Mouse (Mus musculus): Measurements from ENCODE around the gene Tmtc2. TPM values are rescaled to one million over a fixed set of nuclear protein-coding genes. Genes with fewer than 3 reads are reported as not detected.

Tmtc2 gene
- polyA plus RNA-seq, 1 experiment from 2014 or later: 8.1 TPM

DNA sequence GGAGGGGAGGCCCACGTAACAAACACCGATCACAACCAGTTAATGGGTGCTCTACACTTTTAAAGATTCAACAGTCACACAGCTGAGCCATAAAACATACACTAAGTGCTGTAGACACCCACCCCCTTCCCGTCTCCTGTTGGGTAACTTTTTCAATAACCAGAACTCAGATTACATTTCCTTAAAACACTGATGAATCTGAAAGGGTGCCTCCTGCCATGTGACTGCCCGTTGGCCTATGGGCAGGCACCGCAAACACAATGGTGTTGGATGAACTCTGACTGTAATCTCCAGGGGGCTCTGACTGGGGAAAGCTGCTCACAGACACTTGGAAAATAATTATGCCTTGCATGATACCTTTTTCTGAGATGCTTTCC, 64.4 kb downstream of the Tmtc2 start:
- ATAC-seq (ENCODE audit: low read depth): peak; percentile 41
- no peak overlapping the region for H3K4me3 ChIP-seq (ENCODE audit: low read length)
- H3K27ac ChIP-seq (ENCODE audit: low read length): peak overlapping the region; percentile 57
- 37% methylated on average over 3 of the region's 5 CpGs for WGBS
- no peak overlapping the region for H3K9ac ChIP-seq (ENCODE audit: low read length)
- peaks cover 8% of the 10 kb centered on the region; the same call in 1 of the 2 replicates for H3K4me1 ChIP-seq (replicated peaks; ENCODE audit: control insufficient read depth, insufficient read depth, low read length)
- peak overlapping the region; percentile 12; the same call in 1 of the 2 replicates for H3K4me2 ChIP-seq (ENCODE audit: low read depth, low read length)
- no peaks in the 10 kb centered on the region for H3K9me3 ChIP-seq (ENCODE audit: control insufficient read depth, low read length)
- H3K27me3 ChIP-seq (ENCODE audit: control insufficient read depth, insufficient read depth, low read depth, low read length): no peaks in the 10 kb centered on the region
- H3K36me3 ChIP-seq (ENCODE audit: control insufficient read depth, insufficient read depth, low read length): peaks cover 3% of the 10 kb centered on the region; the same call in 1 of the 2 replicates

DNA sequence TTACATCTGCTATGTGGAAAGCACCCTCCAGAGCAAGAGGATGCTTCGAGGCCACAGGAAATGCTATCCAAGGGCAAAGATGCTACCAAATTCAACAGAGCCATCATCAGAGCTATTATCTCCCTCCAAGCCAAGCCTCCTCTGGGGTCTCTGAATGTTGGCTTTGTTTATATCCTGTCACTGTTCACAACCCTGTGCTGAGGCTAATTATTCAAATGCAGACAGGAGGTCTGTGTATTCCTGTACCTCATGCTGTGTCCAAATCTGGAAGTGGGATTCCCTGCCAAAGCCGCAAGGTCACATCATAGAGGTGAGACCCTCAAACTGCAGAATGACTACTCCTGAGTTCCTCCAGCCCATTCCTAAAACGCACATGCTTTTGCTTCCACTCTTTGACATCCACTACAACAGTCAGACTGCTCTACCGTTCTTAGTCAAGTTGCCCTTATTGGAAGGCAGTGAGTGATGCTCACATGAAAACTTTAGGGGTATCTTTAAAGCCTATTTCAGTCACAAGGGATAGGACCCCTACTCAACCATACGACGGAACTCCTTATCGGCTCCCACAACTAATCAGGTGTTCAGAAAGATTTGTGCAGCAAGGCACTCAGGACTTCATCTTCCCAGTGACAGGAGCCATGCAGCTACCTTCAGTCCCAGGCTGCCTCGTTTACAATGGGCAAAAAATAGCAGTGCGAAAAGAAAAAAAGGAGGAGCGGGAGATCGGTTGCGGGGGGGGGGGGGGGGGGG, 64.9 kb downstream of the Tmtc2 start:
- Histone ChIP-seq H3K4me2 (ENCODE audit: low read depth, low read length) (no peak overlapping the region; the same call in 1 of the 2 replicates), H3K9me3 (ENCODE audit: control insufficient read depth, low read length) (no peaks in the 10 kb centered on the region)

DNA sequence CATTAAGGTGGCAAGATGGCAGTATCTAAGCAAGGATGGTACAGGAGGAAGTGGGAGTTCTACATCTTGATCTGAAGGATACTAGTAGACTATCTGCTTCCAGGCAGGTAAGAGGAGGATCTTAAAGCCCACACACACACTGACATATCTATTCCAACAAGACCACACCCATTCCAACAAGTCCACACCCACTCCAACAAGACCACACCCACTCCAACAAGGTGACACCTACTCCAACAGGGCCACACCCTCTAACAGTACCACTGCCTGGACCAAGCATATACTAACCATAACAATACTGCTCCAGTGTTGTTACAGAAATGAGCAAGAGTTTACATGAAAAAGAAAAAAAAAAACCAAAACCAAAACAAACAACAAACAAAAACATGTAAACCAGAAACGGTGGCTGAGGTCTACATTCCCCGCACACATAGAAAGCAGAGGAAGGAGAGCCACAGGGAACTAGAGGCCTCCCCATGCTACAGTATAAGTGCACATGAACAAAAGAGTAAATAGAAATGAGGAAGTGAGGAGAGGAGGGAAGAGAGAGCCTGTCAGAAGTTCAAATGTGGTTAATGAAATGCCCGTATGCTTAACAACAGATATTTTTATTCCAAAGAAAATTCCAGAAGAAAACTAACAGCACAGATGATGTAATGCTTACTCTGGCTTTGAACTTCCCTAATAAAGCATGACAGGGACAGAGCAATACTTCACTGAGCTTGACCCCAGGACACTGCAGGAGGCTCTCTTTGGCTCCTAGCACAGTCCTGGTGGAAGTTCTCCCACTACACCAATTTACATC, 66.1 kb downstream of the Tmtc2 start:
- H3K4me1 ChIP-seq (replicated peaks; ENCODE audit: control insufficient read depth, insufficient read depth, low read length): peaks cover 8% of the 10 kb centered on the region; the same call in 1 of the 2 replicates
- peaks cover 3% of the 10 kb centered on the region; the same call in 1 of the 2 replicates for H3K36me3 ChIP-seq (ENCODE audit: control insufficient read depth, insufficient read depth, low read length)
- no peak overlapping the region for H3K4me2 ChIP-seq (ENCODE audit: low read depth, low read length)
- WGBS: 49% methylated on average over 3 of the region's 3 CpGs
- H3K9ac ChIP-seq (ENCODE audit: low read length): no peak overlapping the region
- H3K27me3 ChIP-seq (ENCODE audit: control insufficient read depth, insufficient read depth, low read depth, low read length): no peaks in the 10 kb centered on the region
- no peak for ATAC-seq (ENCODE audit: low read depth)
- no peak overlapping the region for H3K4me3 ChIP-seq (ENCODE audit: low read length)
- H3K9me3 ChIP-seq (ENCODE audit: control insufficient read depth, low read length): no peaks in the 10 kb centered on the region
- no peak overlapping the region for H3K27ac ChIP-seq (ENCODE audit: low read length)

More for the DNA sequence above, 64.9 kb downstream of the Tmtc2 start:
- Histone ChIP-seq H3K27ac (ENCODE audit: low read length) (no peak overlapping the region), H3K4me1 (replicated peaks; ENCODE audit: control insufficient read depth, insufficient read depth, low read length) (peaks cover 8% of the 10 kb centered on the region; the same call in 1 of the 2 replicates), H3K27me3 (ENCODE audit: control insufficient read depth, insufficient read depth, low read depth, low read length) (no peaks in the 10 kb centered on the region), H3K9ac (ENCODE audit: low read length) (no peak overlapping the region), H3K4me3 (ENCODE audit: low read length) (no peak overlapping the region), H3K36me3 (ENCODE audit: control insufficient read depth, insufficient read depth, low read length) (peaks cover 3% of the 10 kb centered on the region; the same call in 1 of the 2 replicates)
- 51% methylated on average over 10 of the region's 12 CpGs for WGBS
- peak; percentile 14; the same call in 1 of the 2 replicates for ATAC-seq (ENCODE audit: low read depth)

DNA sequence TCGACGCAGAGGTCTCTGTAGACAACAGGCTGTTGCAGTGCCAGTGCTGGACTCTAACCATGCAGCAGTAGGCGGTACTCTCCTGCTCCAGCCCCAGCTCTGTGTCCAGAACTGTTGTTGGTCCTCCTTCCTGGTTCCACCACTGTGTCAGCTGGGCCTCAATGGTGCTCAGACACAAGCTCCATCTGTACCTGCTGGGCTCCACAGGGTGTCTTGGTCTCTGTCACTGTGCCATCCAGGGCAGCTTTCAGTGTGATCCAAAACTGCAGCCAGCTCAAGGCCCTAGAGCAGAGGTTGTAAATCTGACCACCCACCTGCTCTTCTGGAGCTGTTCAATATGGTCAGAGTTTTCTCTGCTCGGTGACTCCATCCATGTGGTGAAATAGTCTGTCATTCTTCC, 68.2 kb downstream of the Tmtc2 start:
- Histone ChIP-seq H3K4me1 (replicated peaks; ENCODE audit: control insufficient read depth, insufficient read depth, low read length) (peaks cover 8% of the 10 kb centered on the region; the same call in 1 of the 2 replicates), H3K9ac (ENCODE audit: low read length) (no peak overlapping the region), H3K27me3 (ENCODE audit: control insufficient read depth, insufficient read depth, low read depth, low read length) (no peaks in the 10 kb centered on the region), H3K27ac (ENCODE audit: low read length) (no peak overlapping the region), H3K36me3 (ENCODE audit: control insufficient read depth, insufficient read depth, low read length) (peaks cover 3% of the 10 kb centered on the region; the same call in 1 of the 2 replicates), H3K9me3 (ENCODE audit: control insufficient read depth, low read length) (no peaks in the 10 kb centered on the region), H3K4me2 (ENCODE audit: low read depth, low read length) (no peak overlapping the region), H3K4me3 (ENCODE audit: low read length) (no peak overlapping the region)
- whole genome bisulfite sequencing: 86% methylated on average over 4 of the region's 4 CpGs
- no peak for ATAC-seq (ENCODE audit: low read depth)

DNA sequence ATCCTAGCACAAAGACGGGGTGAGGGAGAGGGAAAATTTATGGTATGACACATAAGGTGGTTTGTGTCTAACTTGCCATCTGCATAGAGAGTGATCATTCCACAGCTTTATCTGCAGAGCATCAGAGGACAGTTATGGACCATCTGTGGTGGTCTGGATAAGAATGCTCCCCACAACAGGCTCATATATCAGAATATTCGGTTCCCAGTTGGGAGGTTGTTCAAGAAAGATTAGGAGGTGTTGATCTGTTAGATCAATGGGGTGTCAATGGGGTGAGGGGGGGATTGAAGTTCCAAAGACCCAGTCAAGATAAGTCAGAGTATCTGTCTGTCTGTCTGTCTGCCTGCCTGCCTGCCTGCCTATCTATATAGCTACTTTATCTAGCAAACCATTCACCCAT, 69.8 kb downstream of the Tmtc2 start:
- H3K9me3 ChIP-seq (ENCODE audit: control insufficient read depth, low read length): no peaks in the 10 kb centered on the region
- no peak for ATAC-seq (ENCODE audit: low read depth)
- peaks cover 7% of the 10 kb centered on the region; the same call in 1 of the 2 replicates for H3K4me1 ChIP-seq (replicated peaks; ENCODE audit: control insufficient read depth, insufficient read depth, low read length)
- no peak overlapping the region for H3K27ac ChIP-seq (ENCODE audit: low read length)
- no peak overlapping the region for H3K4me3 ChIP-seq (ENCODE audit: low read length)
- 72% methylated on average over 2 of the region's 2 CpGs for WGBS
- no peak overlapping the region for H3K4me2 ChIP-seq (ENCODE audit: low read depth, low read length)
- peaks cover 3% of the 10 kb centered on the region; the same call in 1 of the 2 replicates for H3K36me3 ChIP-seq (ENCODE audit: control insufficient read depth, insufficient read depth, low read length)
- no peak overlapping the region for H3K9ac ChIP-seq (ENCODE audit: low read length)
- H3K27me3 ChIP-seq (ENCODE audit: control insufficient read depth, insufficient read depth, low read depth, low read length): no peaks in the 10 kb centered on the region

DNA sequence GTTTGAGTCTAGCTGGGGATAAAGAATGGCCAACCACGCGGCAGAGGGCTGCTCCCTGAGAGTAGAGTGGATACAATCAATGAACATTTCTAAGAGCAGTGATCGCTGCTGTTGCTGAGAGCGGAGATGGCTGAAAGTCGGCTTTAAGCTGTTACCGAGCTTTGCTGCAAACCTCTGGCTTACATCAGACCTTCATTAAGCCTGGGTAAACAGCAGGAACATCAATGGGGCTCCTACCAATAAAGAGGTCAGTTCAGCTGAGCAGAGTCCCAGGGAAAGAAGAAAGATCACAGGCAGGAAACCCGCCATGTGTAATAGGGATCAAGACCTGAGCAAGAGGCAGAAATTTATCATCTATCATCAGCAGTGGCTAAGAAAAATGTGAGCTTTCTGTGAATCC, 72.5 kb downstream of the Tmtc2 start:
- H3K4me2 ChIP-seq (ENCODE audit: low read depth, low read length): no peak overlapping the region
- no peaks in the 10 kb centered on the region for H3K9me3 ChIP-seq (ENCODE audit: control insufficient read depth, low read length)
- WGBS: 72% methylated on average over 7 of the region's 7 CpGs
- H3K27me3 ChIP-seq (ENCODE audit: control insufficient read depth, insufficient read depth, low read depth, low read length): no peaks in the 10 kb centered on the region
- no peak overlapping the region for H3K9ac ChIP-seq (ENCODE audit: low read length)
- ATAC-seq (ENCODE audit: low read depth): no peak
- H3K36me3 ChIP-seq (ENCODE audit: control insufficient read depth, insufficient read depth, low read length): peaks cover 3% of the 10 kb centered on the region; the same call in 1 of the 2 replicates
- no peak overlapping the region for H3K4me3 ChIP-seq (ENCODE audit: low read length)
- H3K4me1 ChIP-seq (replicated peaks; ENCODE audit: control insufficient read depth, insufficient read depth, low read length): peaks cover 4% of the 10 kb centered on the region; the same call in 1 of the 2 replicates
- H3K27ac ChIP-seq (ENCODE audit: low read length): no peak overlapping the region

DNA sequence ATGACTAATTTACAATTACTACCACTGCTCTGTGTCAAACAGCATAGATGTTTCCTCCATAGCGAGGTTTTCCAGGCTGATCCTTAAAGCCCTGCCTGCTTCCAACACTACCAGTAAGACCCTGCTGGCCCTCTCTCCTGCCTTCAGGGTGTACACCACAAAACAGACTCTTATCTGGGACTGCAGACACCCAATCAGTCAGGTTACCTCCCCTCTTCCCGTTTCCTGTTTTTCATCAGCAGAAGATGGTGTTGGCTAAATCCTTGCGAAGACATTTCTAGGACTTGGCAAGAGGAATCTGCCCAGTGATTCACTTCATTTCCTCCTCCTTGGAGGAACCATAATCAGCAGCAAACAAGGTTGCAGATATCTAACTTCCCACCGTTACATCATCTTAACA, 73.8 kb downstream of the Tmtc2 start:
- Histone ChIP-seq H3K9ac (ENCODE audit: low read length) (no peak overlapping the region), H3K4me3 (ENCODE audit: low read length) (no peak overlapping the region), H3K36me3 (ENCODE audit: control insufficient read depth, insufficient read depth, low read length) (no peaks in the 10 kb centered on the region), H3K4me2 (ENCODE audit: low read depth, low read length) (no peak overlapping the region), H3K9me3 (ENCODE audit: control insufficient read depth, low read length) (no peaks in the 10 kb centered on the region), H3K27me3 (ENCODE audit: control insufficient read depth, insufficient read depth, low read depth, low read length) (no peaks in the 10 kb centered on the region), H3K4me1 (replicated peaks; ENCODE audit: control insufficient read depth, insufficient read depth, low read length) (peaks cover 4% of the 10 kb centered on the region; the same call in 1 of the 2 replicates), H3K27ac (ENCODE audit: low read length) (peak overlapping the region; percentile 51; the same call in 1 of the 2 replicates)
- 50% methylated on average over 4 of the region's 4 CpGs for WGBS
- ATAC-seq (ENCODE audit: low read depth): peak; percentile 75; the same call in 1 of the 2 replicates

DNA sequence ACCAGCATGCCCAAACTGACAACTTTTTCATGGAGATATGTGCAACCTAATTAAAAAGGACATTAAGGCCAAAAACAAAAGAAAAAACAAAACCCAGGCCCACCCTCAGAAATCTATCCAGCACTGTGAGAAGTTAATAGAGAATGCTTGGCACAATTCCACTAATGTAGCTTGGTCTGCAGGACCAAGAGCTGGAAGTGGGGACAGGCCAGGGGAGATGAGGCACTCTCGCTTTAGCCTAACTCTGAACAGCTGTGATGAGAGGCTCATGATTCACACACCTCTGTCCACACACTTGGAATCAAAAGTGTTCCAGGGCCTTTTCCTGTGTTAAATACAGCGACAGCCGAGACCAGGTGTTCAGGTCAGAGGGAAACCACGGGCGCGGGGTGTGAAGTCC, 79.0 kb downstream of the Tmtc2 start:
- H3K9me3 ChIP-seq (ENCODE audit: control insufficient read depth, low read length): no peaks in the 10 kb centered on the region
- 60% methylated on average over 6 of the region's 6 CpGs for WGBS

DNA sequence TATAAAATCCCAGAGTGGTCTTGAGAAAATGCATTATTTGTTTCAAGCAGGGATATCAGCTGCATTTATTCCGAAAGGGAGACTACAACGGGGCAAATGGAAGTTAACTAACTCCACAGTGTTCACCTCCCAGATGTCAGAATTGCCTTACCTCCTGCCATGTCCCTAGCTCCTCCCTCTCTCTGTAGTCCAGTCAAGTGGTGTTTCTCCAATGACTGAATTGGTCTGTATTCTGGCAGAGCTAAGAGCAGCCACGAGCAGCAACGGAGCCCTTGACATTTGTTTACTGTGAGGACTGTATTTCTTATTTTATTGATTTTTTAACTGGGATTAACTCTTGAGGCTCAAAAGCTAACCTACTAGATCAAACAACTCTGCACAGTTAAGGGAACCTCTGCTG, 81.8 kb downstream of the Tmtc2 start:
- Histone ChIP-seq H3K9me3 (ENCODE audit: control insufficient read depth, low read length) (no peaks in the 10 kb centered on the region), H3K27me3 (ENCODE audit: control insufficient read depth, insufficient read depth, low read depth, low read length) (no peaks in the 10 kb centered on the region), H3K9ac (ENCODE audit: low read length) (no peak overlapping the region), H3K4me2 (ENCODE audit: low read depth, low read length) (no peak overlapping the region), H3K4me1 (replicated peaks; ENCODE audit: control insufficient read depth, insufficient read depth, low read length) (no peaks in the 10 kb centered on the region; the same call in 1 of the 2 replicates), H3K36me3 (ENCODE audit: control insufficient read depth, insufficient read depth, low read length) (no peaks in the 10 kb centered on the region), H3K4me3 (ENCODE audit: low read length) (no peak overlapping the region), H3K27ac (ENCODE audit: low read length) (no peak overlapping the region)
- ATAC-seq (ENCODE audit: low read depth): peak; percentile 59; the same call in 1 of the 2 replicates
- WGBS: 31% methylated on average over 4 of the region's 4 CpGs

More for the DNA sequence above, 79.0 kb downstream of the Tmtc2 start:
- no peak overlapping the region for H3K9ac ChIP-seq (ENCODE audit: low read length)
- no peak overlapping the region for H3K4me2 ChIP-seq (ENCODE audit: low read depth, low read length)
- H3K27ac ChIP-seq (ENCODE audit: low read length): no peak overlapping the region
- H3K4me1 ChIP-seq (replicated peaks; ENCODE audit: control insufficient read depth, insufficient read depth, low read length): peaks cover under 1% of the 10 kb centered on the region; the same call in 1 of the 2 replicates
- H3K4me3 ChIP-seq (ENCODE audit: low read length): no peak overlapping the region
- no peaks in the 10 kb centered on the region for H3K36me3 ChIP-seq (ENCODE audit: control insufficient read depth, insufficient read depth, low read length)
- ATAC-seq (ENCODE audit: low read depth): no peak
- no peaks in the 10 kb centered on the region for H3K27me3 ChIP-seq (ENCODE audit: control insufficient read depth, insufficient read depth, low read depth, low read length)

Measured in lung, embryonic 16.5 days (tissue).